Mouse (Mus musculus) spleen, adult 2 months (tissue): ENCODE results near the gene Nxpe4. TPM values are rescaled to one million over a fixed set of nuclear protein-coding genes. Genes with fewer than 3 reads are reported as not detected.

Source experiments
- DNase-seq, 2 experiments: peaks; one replicate each; pipeline versions ENCODE4 v3.0.0 to v3.0.0-alpha.2; 2012 to 2021; ENCODE audit warnings: low spot score in 2 of 2, low read depth in 1 of 2
- H3K27ac ChIP-seq: fragments of 200-500 bp; 2 replicates; pipeline ENCODE4 v1.5.1; 2012; ENCODE audit warnings: low read length, inconsistent platforms; ENCODE audit not compliant: insufficient read depth
- H3K27me3 ChIP-seq: fragments of 200-500 bp; 2 replicates; pipeline ENCODE4 v1.6.1; 2012; ENCODE audit warnings: mild to moderate bottlenecking, moderate library complexity, low read length, inconsistent platforms; ENCODE audit not compliant: control insufficient read depth, insufficient read depth
- H3K36me3 ChIP-seq: fragments of 200-500 bp; 2 replicates; pipeline ENCODE4 v1.6.1; 2012; ENCODE audit warnings: mild to moderate bottlenecking, low read length, inconsistent platforms; ENCODE audit not compliant: control insufficient read depth, insufficient read depth
- H3K4me1 ChIP-seq: fragments of 200-500 bp; 2 replicates; pipeline ENCODE4 v1.6.1; 2011; ENCODE audit warnings: inconsistent platforms; ENCODE audit not compliant: control insufficient read depth, insufficient read depth, insufficient read length
- H3K4me3 ChIP-seq: fragments of 200-500 bp; 2 replicates; pipeline ENCODE4 v1.5.1; 2011; ENCODE audit warnings: mild to moderate bottlenecking, inconsistent platforms; ENCODE audit not compliant: insufficient read depth, insufficient read length; ENCODE audit errors: extremely low read depth
- CTCF ChIP-seq: fragments of 200-500 bp; IDR thresholded peaks from 2 replicates; pipeline ENCODE4 v1.5.1; 2011; ENCODE audit warnings: mild to moderate bottlenecking, inconsistent platforms; ENCODE audit not compliant: insufficient read depth, insufficient read length, insufficient replicate concordance; ENCODE audit errors: extremely low read depth
- POLR2A ChIP-seq: fragments of 200-500 bp; IDR thresholded peaks from 2 replicates; pipeline ENCODE4 v1.6.1; 2011; ENCODE audit warnings: low read depth, low read length, inconsistent platforms
- WGBS: fragments of 180-500 bp; shearing (Covaris S2); methylation state at CpG from one replicate; pipeline ENCODE4 v1.1.7; 2018; 5-methylcytosine and 5-hydroxymethylcytosine counted together
- polyA plus RNA-seq: library from polyadenylated mRNA; depleted of rRNA; stranded (reverse); fragments of >200 nt; gene quantifications from 2 replicates; pipeline ENCODE4 v1.2.3, GENCODE M21; 2012

Gene Nxpe4
- polyA plus RNA-seq, 1 experiment: 1.4 TPM

DNA sequence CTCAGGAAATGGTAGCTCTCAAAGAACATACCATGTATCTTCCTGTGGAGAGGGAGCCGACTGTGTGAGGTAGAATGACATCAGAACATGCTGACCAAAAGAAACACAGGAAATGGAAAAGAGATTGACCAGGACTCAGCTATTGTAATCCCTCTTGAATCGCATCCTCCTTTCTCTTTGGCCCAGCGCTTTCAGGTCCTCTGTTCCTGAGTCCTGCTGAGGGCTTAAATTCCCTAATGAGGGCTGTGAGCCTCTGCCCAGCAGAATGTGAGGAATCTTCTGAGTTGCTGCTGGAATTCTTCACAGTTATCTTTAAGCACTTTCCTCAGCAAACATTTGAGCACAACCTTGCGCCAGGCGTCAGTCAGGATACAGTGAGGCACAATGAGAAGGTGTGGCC, 78.6 kb downstream of the Nxpe4 start:
- TF ChIP-seq POLR2A (no peak), CTCF (no peak)

DNA sequence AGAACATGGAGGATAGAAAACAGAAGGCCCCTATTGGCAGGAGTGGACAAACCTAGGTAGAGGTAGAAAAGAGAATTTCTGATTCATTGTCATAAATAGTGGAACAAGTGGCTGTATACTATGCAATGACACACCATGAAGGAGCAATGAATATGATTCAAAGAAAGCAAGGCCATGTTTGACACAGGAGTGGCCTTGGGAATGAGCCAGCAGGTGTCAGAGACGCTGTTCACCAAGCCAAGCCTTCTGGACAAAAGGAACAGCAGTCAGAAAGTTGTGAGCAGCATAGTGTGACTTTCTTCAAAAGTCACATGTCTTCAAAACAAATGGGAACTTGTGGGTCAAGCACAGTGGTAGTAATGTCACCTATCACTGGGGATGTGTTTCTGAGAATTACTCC, 80.0 kb downstream of the Nxpe4 start:
- Histone ChIP-seq H3K4me3 (no peak overlapping the region), H3K4me1 (no peaks in the 10 kb centered on the region), H3K27me3 (no peaks in the 10 kb centered on the region), H3K27ac (no peak overlapping the region), H3K36me3 (no peaks in the 10 kb centered on the region)
- no peak for DNase-seq
- WGBS: 83% methylated on average over 1 of the region's 1 CpGs
- TF ChIP-seq CTCF (no peak), POLR2A (no peak)

More for the DNA sequence above, 78.6 kb downstream of the Nxpe4 start:
- DNase-seq: no peak
- H3K4me3 ChIP-seq: no peak overlapping the region
- H3K27ac ChIP-seq: no peak overlapping the region
- WGBS: 73% methylated on average over 5 of the region's 5 CpGs
- H3K27me3 ChIP-seq: no peaks in the 10 kb centered on the region
- no peaks in the 10 kb centered on the region for H3K36me3 ChIP-seq
- no peaks in the 10 kb centered on the region for H3K4me1 ChIP-seq

DNA sequence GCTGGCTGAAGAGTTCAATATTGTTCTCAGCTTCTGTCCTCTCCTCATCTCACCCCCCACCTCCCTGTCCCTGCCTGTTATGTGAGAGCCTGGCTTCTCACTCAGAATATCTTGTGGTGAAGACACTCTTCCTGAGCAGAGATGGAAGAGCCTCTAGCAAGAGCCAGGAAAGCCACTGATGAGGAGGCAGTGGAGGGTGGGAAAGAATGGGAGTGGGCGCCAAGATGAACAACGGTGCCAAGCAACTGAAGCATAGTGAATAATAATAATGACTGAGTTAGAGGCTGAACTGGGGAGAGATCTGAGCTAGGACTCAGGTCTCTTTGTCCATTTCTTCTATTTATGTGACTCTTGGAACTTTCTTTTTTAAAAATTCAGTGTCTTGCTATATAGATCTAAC, 80.9 kb downstream of the Nxpe4 start:
- TF ChIP-seq POLR2A (no peak), CTCF (no peak)
- Histone ChIP-seq H3K36me3 (no peaks in the 10 kb centered on the region), H3K4me1 (no peaks in the 10 kb centered on the region), H3K27ac (no peak overlapping the region), H3K27me3 (no peaks in the 10 kb centered on the region), H3K4me3 (no peak overlapping the region)
- WGBS: 93% methylated on average over 2 of the region's 2 CpGs
- DNase-seq: no peak

DNA sequence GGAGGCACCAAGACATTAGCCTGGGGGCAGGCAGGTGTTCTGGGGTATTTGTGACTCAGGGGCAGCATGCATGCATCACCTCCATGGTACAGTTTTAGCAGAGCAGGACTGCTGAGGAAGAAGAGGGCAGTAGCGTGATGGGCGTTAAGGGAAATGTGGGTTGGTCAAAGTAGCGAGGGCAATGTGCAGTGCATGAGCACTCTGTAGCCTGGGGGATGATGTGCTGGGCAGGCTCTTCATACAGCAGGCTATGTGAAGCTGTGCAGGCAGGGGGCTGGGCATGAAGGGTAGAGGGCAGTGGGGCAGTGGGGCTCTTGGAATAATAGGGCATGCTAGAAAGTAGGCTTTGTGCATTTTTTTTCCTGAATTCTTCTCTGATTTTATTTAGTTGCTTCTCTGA, 82.4 kb downstream of the Nxpe4 start:
- no peak overlapping the region for H3K4me3 ChIP-seq
- H3K4me1 ChIP-seq: no peaks in the 10 kb centered on the region
- H3K27me3 ChIP-seq: no peaks in the 10 kb centered on the region
- WGBS: 79% methylated on average over 3 of the region's 3 CpGs
- DNase-seq: no peak
- TF ChIP-seq CTCF (no peak), POLR2A (no peak)
- no peaks in the 10 kb centered on the region for H3K36me3 ChIP-seq
- no peak overlapping the region for H3K27ac ChIP-seq

DNA sequence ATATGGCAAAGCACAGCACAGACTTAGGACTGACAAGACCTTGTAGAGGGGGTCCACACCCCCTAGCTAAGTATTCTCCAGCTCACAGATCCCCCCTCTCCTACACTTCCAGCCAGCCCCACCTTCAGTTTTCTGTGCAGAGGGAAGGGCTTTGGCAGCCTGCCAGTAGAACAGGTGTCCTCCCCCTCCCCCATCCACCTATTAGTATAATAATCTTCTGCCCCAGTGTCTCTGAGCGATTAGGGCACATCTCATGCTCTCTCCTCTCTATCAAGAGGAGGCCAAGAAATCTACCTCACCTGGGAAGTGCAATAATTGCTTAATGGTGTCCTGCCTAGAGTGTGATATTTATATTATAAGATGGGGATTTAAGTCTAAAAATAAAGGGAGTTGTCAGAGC, 83.7 kb downstream of the Nxpe4 start:
- Histone ChIP-seq H3K27me3 (no peaks in the 10 kb centered on the region), H3K27ac (no peak overlapping the region), H3K36me3 (no peaks in the 10 kb centered on the region), H3K4me1 (no peaks in the 10 kb centered on the region), H3K4me3 (no peak overlapping the region)
- 64% methylated on average over 1 of the region's 1 CpGs for WGBS
- TF ChIP-seq POLR2A (no peak), CTCF (no peak)
- DNase-seq: no peak

DNA sequence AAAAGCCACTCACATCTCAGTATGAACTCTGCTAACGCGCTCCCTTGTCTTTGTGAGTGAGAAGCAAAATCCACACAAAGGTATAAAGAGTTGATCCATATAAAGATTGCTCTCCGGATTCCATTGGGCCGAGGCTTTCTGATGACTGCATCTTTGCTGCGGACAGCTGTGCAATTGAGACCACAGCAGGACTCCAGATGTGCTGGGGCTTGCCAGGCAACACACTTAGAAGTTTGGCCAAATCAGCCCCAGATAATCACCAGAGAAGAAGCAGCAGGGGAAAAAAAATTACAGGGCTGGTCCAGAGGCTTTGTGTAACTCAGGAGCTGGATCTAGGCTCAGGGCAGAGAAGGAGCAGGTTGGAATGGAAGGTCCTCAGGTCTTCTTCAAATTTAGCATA, 85.5 kb downstream of the Nxpe4 start:
- H3K27me3 ChIP-seq: no peaks in the 10 kb centered on the region
- WGBS: 89% methylated on average over 5 of the region's 5 CpGs
- no peaks in the 10 kb centered on the region for H3K4me1 ChIP-seq
- H3K27ac ChIP-seq: no peak overlapping the region
- no peak for TF ChIP-seq CTCF
- TF ChIP-seq POLR2A: no peak
- H3K4me3 ChIP-seq: no peak overlapping the region
- no peak for DNase-seq
- H3K36me3 ChIP-seq: no peaks in the 10 kb centered on the region

DNA sequence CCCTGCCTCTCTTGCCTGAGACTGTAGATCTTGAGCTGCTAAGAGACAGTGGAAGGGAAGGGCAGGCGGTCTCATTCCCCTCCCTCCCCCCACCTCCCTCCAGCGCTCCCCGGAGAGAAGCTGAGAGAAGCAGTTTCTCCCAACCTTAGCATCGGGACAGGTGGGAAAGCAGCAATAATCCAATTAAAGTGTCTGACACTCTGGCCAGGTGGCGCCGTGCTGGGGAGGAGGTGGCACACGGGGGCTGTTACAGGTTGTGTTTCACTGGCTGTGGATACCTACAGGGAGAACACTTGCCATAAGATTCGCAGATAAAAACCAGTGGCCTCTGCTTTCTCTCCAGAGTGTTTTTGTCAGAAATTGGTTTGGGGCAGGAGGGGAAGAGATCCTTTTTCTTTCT, 90.4 kb downstream of the Nxpe4 start:
- TF ChIP-seq POLR2A (no peak), CTCF (no peak)
- 13% methylated on average over 8 of the region's 8 CpGs for WGBS
- H3K27ac ChIP-seq: no peak overlapping the region
- H3K4me3 ChIP-seq: no peak overlapping the region
- H3K4me1 ChIP-seq: no peaks in the 10 kb centered on the region
- DNase-seq: no peak
- 0 out of 2 replicates have a peak, but pooled peaks cover 2% of the 10 kb centered on the region for H3K27me3 ChIP-seq
- H3K36me3 ChIP-seq: no peaks in the 10 kb centered on the region
